Mouse (Mus musculus) embryonic facial prominence, embryonic 13.5 days (tissue): ENCODE measurements around the gene Pgap3. TPM values are rescaled to one million over a fixed set of nuclear protein-coding genes. Genes with fewer than 3 reads are reported as not detected.
A peak's percentile ranks its signal among the peaks of the same experiment; 100 is the strongest.

ENCODE experiments used
- ATAC-seq: fragments of 200-750 bp; cut with Nextera tagmentation; 2 replicates; pipeline ENCODE4 v1.8.0; 2017; ENCODE audit warnings: low read depth; ENCODE audit not compliant: insufficient number of reproducible peaks, insufficient read depth, low FRiP score, low TSS enrichment
- H3K27ac ChIP-seq: fragments of 300-500 bp; sonication (generic); 2 replicates; pipeline ENCODE4 v1.5.1; 2015; ENCODE audit warnings: moderate library complexity, mild to moderate bottlenecking, inconsistent platforms
- H3K27me3 ChIP-seq: fragments of 300-500 bp; sonication (generic); 2 replicates; pipeline ENCODE4 v1.6.1; 2015; ENCODE audit warnings: mild to moderate bottlenecking, inconsistent platforms
- H3K36me3 ChIP-seq: fragments of 300-500 bp; sonication (generic); 2 replicates; pipeline ENCODE4 v1.6.1; 2015; ENCODE audit warnings: mild to moderate bottlenecking, inconsistent platforms
- H3K4me1 ChIP-seq: fragments of 300-500 bp; sonication (generic); 2 replicates; pipeline ENCODE4 v1.6.1; 2015; ENCODE audit warnings: inconsistent platforms
- H3K4me2 ChIP-seq: fragments of 300-500 bp; sonication (generic); 2 replicates; pipeline ENCODE4 v1.6.1; 2015; ENCODE audit warnings: moderate library complexity, mild to moderate bottlenecking, inconsistent platforms
- H3K4me3 ChIP-seq: fragments of 300-500 bp; sonication (generic); 2 replicates; pipeline ENCODE4 v1.5.1; 2015; ENCODE audit warnings: mild to moderate bottlenecking, inconsistent platforms
- H3K9ac ChIP-seq: fragments of 300-500 bp; sonication (generic); 2 replicates; pipeline ENCODE4 v1.6.1; 2015; ENCODE audit warnings: mild to moderate bottlenecking, inconsistent platforms
- H3K9me3 ChIP-seq: fragments of 300-500 bp; sonication (generic); 2 replicates; pipeline ENCODE4 v1.6.1; 2016; ENCODE audit warnings: inconsistent platforms
- WGBS: fragments of 180-500 bp; shearing (Covaris S2); methylation state at CpG from one replicate; pipeline ENCODE4 v1.1.7; 2015; ENCODE audit warnings: mixed read lengths; 5-methylcytosine and 5-hydroxymethylcytosine counted together
- polyA plus RNA-seq: library from polyadenylated mRNA; unstranded; fragments of >200 nt; fragmentation: Nextera tagmentation; extraction: Ambion mirVana; gene quantifications from 2 replicates; pipeline ENCODE4 v1.2.1, GENCODE M21; 2015

Pgap3 gene
- polyA plus RNA-seq, 1 experiment from 2014 or later: 11.3 TPM

DNA sequence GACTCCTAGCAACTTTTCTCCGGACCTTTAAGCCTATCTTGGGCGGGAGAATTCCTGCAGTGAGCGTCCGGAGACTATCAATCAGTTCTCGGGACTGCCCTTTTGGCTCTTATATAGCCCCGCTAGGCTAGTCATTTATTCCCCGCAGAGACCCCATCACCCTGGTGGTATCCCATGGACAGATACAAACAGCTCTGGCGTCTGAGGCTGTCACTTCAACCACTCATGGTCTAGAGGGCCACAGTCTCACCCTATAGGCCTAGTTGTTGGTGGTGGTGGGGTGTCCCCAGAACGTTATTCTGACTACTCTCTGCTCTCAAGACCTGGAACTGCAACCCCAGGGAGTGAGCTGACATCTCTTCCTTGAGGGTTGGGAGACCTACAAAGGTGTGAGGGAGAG, 51.0 kb downstream of the Pgap3 start:
- H3K9me3 ChIP-seq: no peaks in the 10 kb centered on the region
- H3K27me3 ChIP-seq: peaks cover 98% of the 10 kb centered on the region
- no peaks in the 10 kb centered on the region for H3K36me3 ChIP-seq
- H3K9ac ChIP-seq: peak overlapping the region; percentile 70; the same call in 1 of the 2 replicates
- no peak for ATAC-seq
- peak overlapping the region; percentile 53 for H3K4me3 ChIP-seq
- H3K27ac ChIP-seq: no peak overlapping the region
- WGBS: 6% methylated on average over 9 of the region's 9 CpGs
- H3K4me2 ChIP-seq: peak overlapping the region; percentile 93
- H3K4me1 ChIP-seq: peaks cover 15% of the 10 kb centered on the region

- under 1% methylated on average over 55 of the region's 55 CpGs for WGBS
- Histone ChIP-seq H3K27me3 (peaks cover 96% of the 10 kb centered on the region), H3K4me2 (peak within 1 kb of the TSS; percentile 93), H3K27ac (no peak within 1 kb of the TSS), H3K9me3 (no peaks in the 10 kb centered on the region), H3K36me3 (no peaks in the 10 kb centered on the region), H3K4me1 (peaks cover 15% of the 10 kb centered on the region), H3K9ac (peak within 1 kb of the TSS; percentile 70), H3K4me3 (peak within 1 kb of the TSS; percentile 53)
- ATAC-seq: no peak
Observed at GRCm38 (mm10) chr11:98348083-98348961, 52.0 kb downstream of the Pgap3 start, which contains the start of gene Ppp1r1b. Gene Ppp1r1b, plus strand, starts transcription at chr11:98348404.

DNA sequence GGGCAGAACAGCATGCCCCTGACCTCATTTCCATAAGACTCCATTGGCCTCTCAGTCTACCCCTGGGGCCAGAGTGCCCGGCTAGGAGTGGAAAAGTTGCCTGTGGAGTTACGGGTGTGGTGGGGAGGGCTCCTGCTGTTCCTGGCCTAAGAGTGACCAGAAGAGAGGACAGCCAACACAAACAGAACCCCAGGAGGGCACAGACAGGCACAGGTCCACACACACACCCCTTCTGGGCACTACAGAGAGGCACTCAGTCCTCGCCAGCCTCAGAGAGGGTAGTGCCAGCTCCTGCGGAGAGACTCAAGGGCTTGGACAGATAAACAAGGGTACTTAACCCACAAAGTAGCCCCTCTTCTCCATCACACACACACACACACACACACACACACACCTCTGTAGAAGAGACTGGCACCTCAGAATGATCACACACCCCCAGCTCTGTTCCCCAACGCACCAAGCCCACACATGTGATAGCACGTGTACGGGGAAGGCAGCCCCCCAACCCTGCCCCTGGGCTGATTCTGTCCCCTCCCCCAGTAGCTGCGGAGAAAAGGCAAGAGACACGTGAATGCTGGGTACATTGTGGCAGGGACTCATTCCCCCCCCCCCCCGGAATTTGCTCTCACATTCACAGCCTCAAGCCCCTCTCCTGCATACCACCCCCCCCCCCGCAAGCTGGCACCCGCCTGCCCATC, 52.8 kb downstream of the Pgap3 start:
- WGBS: under 1% methylated on average over 9 of the region's 12 CpGs
- no peak overlapping the region for H3K4me3 ChIP-seq

GRCm38 (mm10) chr11:98346168-98346567, 54.1 kb downstream of the Pgap3 start:
- ATAC-seq: no peak

More for the DNA sequence above, 52.8 kb downstream of the Pgap3 start:
- no peak for ATAC-seq
- Histone ChIP-seq H3K9me3 (no peaks in the 10 kb centered on the region), H3K4me2 (peak overlapping the region; percentile 93), H3K4me1 (peaks cover 18% of the 10 kb centered on the region), H3K36me3 (no peaks in the 10 kb centered on the region), H3K27me3 (peaks cover 89% of the 10 kb centered on the region), H3K9ac (no peak overlapping the region), H3K27ac (no peak overlapping the region)

DNA sequence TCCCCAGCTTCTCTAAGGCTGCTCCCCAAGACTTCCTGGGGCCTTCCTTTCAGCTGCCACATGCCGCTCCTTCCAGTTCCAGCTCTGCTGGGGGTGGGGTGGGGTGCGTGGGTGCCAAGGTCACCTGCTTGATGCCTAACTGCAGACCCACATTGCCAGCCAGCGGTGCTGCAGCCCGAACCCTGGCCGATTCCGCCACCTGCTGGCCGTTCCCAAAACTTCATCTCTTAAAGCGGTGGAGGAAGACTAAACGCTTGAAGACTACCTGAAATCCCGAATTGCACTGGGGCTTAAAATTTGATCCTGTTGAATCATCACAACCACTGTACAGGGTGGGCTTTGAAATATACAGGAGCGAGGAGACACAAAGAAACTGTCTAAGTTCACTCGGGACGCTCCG, 55.0 kb downstream of the Pgap3 start:
- no peak overlapping the region for H3K27ac ChIP-seq
- ATAC-seq: no peak
- H3K27me3 ChIP-seq: peaks cover 87% of the 10 kb centered on the region
- no peak overlapping the region for H3K9ac ChIP-seq
- H3K4me1 ChIP-seq: peaks cover 29% of the 10 kb centered on the region
- 1% methylated on average over 14 of the region's 14 CpGs for WGBS
- H3K36me3 ChIP-seq: no peaks in the 10 kb centered on the region
- no peaks in the 10 kb centered on the region for H3K9me3 ChIP-seq
- H3K4me3 ChIP-seq: 0 out of 2 replicates have a peak overlapping the region, but pooled peaks have one; percentile 18
- H3K4me2 ChIP-seq: peak overlapping the region; percentile 44

More at GRCm38 (mm10) chr11:98346168-98346567, 54.1 kb downstream of the Pgap3 start:
- Histone ChIP-seq H3K4me3 (no peak overlapping the region), H3K36me3 (no peaks in the 10 kb centered on the region), H3K27ac (no peak overlapping the region), H3K27me3 (peaks cover 89% of the 10 kb centered on the region), H3K4me1 (peaks cover 29% of the 10 kb centered on the region), H3K4me2 (no peak overlapping the region), H3K9ac (no peak overlapping the region), H3K9me3 (no peaks in the 10 kb centered on the region)
- whole genome bisulfite sequencing: 9% methylated on average over 9 of the region's 9 CpGs

- Histone ChIP-seq H3K4me1 (peaks cover 29% of the 10 kb centered on the region), H3K4me3 (peak overlapping the region; percentile 30), H3K9me3 (no peaks in the 10 kb centered on the region), H3K27me3 (peaks cover 87% of the 10 kb centered on the region), H3K4me2 (peak overlapping the region; percentile 58), H3K36me3 (no peaks in the 10 kb centered on the region), H3K27ac (no peak overlapping the region; the same call in 1 of the 2 replicates), H3K9ac (no peak overlapping the region)
- ATAC-seq: peak; percentile 34; the same call in 1 of the 2 replicates
- under 1% methylated on average over 29 of the region's 29 CpGs for WGBS
Observed at GRCm38 (mm10) chr11:98342000-98342945, 58.0 kb downstream of the Pgap3 start.

DNA sequence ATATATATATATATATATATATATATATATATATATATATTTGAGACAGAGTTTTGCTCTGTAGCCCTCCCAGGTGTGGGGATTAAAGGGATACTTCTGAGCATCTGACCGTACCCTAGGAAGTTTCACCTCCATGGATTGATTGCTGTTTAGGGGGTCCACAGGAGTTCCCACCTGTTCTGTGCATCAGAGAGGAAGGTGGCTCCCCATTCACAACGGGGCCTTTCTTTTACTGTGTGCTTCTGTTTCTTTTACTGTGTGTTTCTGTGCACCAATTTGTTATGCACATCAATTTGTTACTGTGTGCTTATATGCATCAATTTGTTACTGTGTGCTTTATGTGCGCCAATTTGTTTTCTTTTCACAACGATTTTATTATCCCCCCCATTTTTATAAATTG, 59.1 kb downstream of the Pgap3 start:
- Histone ChIP-seq H3K27ac (no peak overlapping the region), H3K9ac (no peak overlapping the region), H3K4me3 (no peak overlapping the region), H3K9me3 (no peaks in the 10 kb centered on the region), H3K4me1 (peaks cover 29% of the 10 kb centered on the region), H3K36me3 (no peaks in the 10 kb centered on the region), H3K4me2 (no peak overlapping the region), H3K27me3 (peaks cover 87% of the 10 kb centered on the region)
- no peak for ATAC-seq
- WGBS: 56% methylated on average over 4 of the region's 4 CpGs

GRCm38 (mm10) chr11:98340597-98340996, 59.7 kb downstream of the Pgap3 start:
- Histone ChIP-seq H3K4me1 (peaks cover 29% of the 10 kb centered on the region), H3K4me2 (no peak overlapping the region), H3K27ac (no peak overlapping the region), H3K27me3 (peaks cover 87% of the 10 kb centered on the region), H3K4me3 (no peak overlapping the region; the same call in 1 of the 2 replicates), H3K9me3 (no peaks in the 10 kb centered on the region), H3K9ac (no peak overlapping the region), H3K36me3 (no peaks in the 10 kb centered on the region)
- no peak for ATAC-seq
- WGBS: 3% methylated on average over 4 of the region's 4 CpGs

- 7% methylated on average over 11 of the region's 11 CpGs for WGBS
- peaks cover 29% of the 10 kb centered on the region for H3K4me1 ChIP-seq
- H3K9ac ChIP-seq: 0 out of 2 replicates have a peak overlapping the region, but pooled peaks have one; percentile 71
- H3K4me3 ChIP-seq: peak overlapping the region; percentile 53; the same call in 1 of the 2 replicates
- peaks cover 88% of the 10 kb centered on the region for H3K27me3 ChIP-seq
- peak overlapping the region; percentile 90 for H3K4me2 ChIP-seq
- H3K36me3 ChIP-seq: no peaks in the 10 kb centered on the region
- no peaks in the 10 kb centered on the region for H3K9me3 ChIP-seq
- no peak for ATAC-seq
- no peak overlapping the region for H3K27ac ChIP-seq
Observed at GRCm38 (mm10) chr11:98339679-98340287, 60.5 kb downstream of the Pgap3 start.

- Histone ChIP-seq H3K4me3 (peak overlapping the region; percentile 53), H3K9ac (peak overlapping the region; percentile 71), H3K4me1 (peaks cover 35% of the 10 kb centered on the region), H3K36me3 (no peaks in the 10 kb centered on the region), H3K27ac (no peak overlapping the region), H3K4me2 (peak overlapping the region; percentile 90), H3K9me3 (no peaks in the 10 kb centered on the region), H3K27me3 (peaks cover 89% of the 10 kb centered on the region)
- ATAC-seq: no peak
- WGBS: under 1% methylated on average over 19 of the region's 19 CpGs
Observed at GRCm38 (mm10) chr11:98339071-98339501, 61.2 kb downstream of the Pgap3 start.
